8 mouse cellular contexts compared by ENCODE assay signal in the genomic region with DNA sequence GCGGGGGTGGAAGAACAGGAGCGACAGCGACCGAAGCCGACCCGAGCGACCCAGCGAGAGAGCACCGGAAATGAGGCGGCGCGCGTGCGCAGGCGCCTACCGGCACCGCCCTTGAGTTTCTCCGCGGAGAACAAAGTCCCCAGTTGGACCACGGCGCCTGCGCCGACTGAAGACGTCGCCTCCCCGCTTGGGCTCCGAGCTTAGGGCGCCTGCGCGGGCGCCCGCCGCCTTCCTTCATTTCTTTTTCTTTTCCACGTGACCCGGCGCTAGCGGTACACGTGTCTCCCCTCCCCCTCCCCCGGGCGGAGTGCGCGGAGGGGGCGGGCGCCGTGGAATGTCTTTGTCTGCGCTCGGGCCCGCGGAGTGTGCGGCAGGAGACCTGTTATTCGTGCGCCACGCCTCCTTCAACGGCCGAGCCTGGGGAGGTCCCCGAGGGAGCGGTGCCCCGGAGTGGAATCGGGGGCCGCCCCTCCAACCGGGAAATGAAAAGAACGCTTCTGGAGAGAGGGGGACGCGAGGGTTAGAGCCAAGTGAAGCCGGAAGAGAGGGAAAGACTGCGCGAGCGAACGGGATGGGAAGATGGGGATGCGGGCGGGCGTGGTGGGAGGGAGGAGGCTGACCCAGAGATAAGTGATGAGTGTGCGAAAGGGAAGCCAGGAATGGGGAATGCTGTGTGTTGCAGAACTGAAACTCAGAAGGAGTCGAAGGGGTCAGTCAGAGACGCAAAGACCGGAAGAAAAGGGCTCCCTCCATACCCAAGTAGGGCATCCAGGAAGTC. TPM values are rescaled to one million over a fixed set of nuclear protein-coding genes. Genes with fewer than 3 reads are reported as not detected.
DNase-seq lines count a peak whose midpoint lies in the region; ATAC-seq lines count a peak whose summit lies in the region.

A gene (minus strand): TSS at position 72 of the 778 bp plus-strand sequence.

- ATAC-seq in hindbrain, embryonic 12.5 days (ENCODE audit: low FRiP score) = peak; percentile 95

- no peaks in the 10 kb centered on the region for H3K27me3 ChIP-seq in hindbrain, embryonic 12.5 days

- peak within 1 kb of the TSS; percentile 99 for H3K27ac ChIP-seq in hindbrain, embryonic 12.5 days

- H3K4me2 ChIP-seq in hindbrain, embryonic 12.5 days (replicated peaks) = peak within 1 kb of the TSS; percentile 65

- H3K36me3 ChIP-seq in hindbrain, embryonic 12.5 days = 0 out of 2 replicates have a peak, but pooled peaks cover 3% of the 10 kb centered on the region

- under 1% methylated on average over 75 of the region's 76 CpGs for WGBS in hindbrain, embryonic 12.5 days

- peak within 1 kb of the TSS; percentile 100 for H3K4me3 ChIP-seq in hindbrain, embryonic 12.5 days

- H3K4me1 ChIP-seq in hindbrain, embryonic 12.5 days = peaks cover 28% of the 10 kb centered on the region

- H3K9ac ChIP-seq in hindbrain, embryonic 12.5 days = peak within 1 kb of the TSS; percentile 100

- peak; percentile 100 for DNase-seq in NIH3T3 (ENCODE audit: low read depth)
- DNase-seq in cerebellum, postnatal 10 days = peak; percentile 99
- DNase-seq in frontal cortex, postnatal 10 days (ENCODE audit: low spot score in 2 of 2) = peak; percentile 93 to 96
- DNase-seq in layer of hippocampus, postnatal 14 days (ENCODE audit: low spot score in 2 of 2) = peak; percentile 96 to 97
- peak; percentile 97 for DNase-seq in lung, postnatal 14 days
- DNase-seq in retina, adult 2 months (ENCODE audit: low read depth, low spot score) = peak; percentile 97
- peak; percentile 96 to 98 for DNase-seq in thymus, postnatal 36 days

- no peaks in the 10 kb centered on the region for H3K9me3 ChIP-seq in hindbrain, embryonic 12.5 days (replicated peaks)

RNA-seq across cellular contexts. Expression of the gene that starts here (rescaled TPM):
- 215 and 227 TPM in 2 replicates for polyA plus RNA-seq in hindbrain, embryonic 12.5 days (2016; fragmentation: Nextera tagmentation; extraction: Ambion mirVana)
- total RNA-seq in layer of hippocampus, postnatal 14 days (2021) = 10 to 100 TPM; 83.3 to 85.6 TPM

Comparison
In these comparisons a context has a peak if more than half of its experiments do, and no peak if none do; other contexts are left out.
1. Peak in every context shown above with its lines: DNase-seq, ATAC-seq, H3K4me3 ChIP-seq and H3K27ac ChIP-seq.